Mouse (Mus musculus) kidney, adult 2 months (tissue): ENCODE measurements around the gene Lhx9. TPM values are rescaled to one million over a fixed set of nuclear protein-coding genes. Genes with fewer than 3 reads are reported as not detected.

Experiments used
- DNase-seq: peaks from one replicate; pipeline ENCODE4 v3.0.0; 2021
- H3K27ac ChIP-seq: fragments of 200-500 bp; 2 replicates; pipeline ENCODE4 v1.5.1; 2012; ENCODE audit warnings: low read depth, low read length, control low read depth, inconsistent platforms; ENCODE audit not compliant: insufficient read depth
- H3K27me3 ChIP-seq: fragments of 200-500 bp; replicated peaks from 2 replicates; pipeline ENCODE4 v1.6.1; 2012; ENCODE audit warnings: mild to moderate bottlenecking, moderate library complexity, low read length, inconsistent platforms; ENCODE audit not compliant: control insufficient read depth, insufficient read depth
- H3K36me3 ChIP-seq: fragments of 200-500 bp; 2 replicates; pipeline ENCODE4 v1.6.1; 2012; ENCODE audit warnings: mild to moderate bottlenecking, moderate library complexity, low read length, inconsistent platforms; ENCODE audit not compliant: control insufficient read depth, insufficient read depth
- H3K4me1 ChIP-seq: fragments of 200-500 bp; 2 replicates; pipeline ENCODE4 v1.6.1; 2011; ENCODE audit warnings: low read length; ENCODE audit not compliant: control insufficient read depth, insufficient read depth
- H3K4me3 ChIP-seq: fragments of 200-500 bp; 2 replicates; pipeline ENCODE4 v1.5.1; 2011; ENCODE audit warnings: mild to moderate bottlenecking, low read depth, low read length, control low read depth; ENCODE audit not compliant: insufficient read depth
- CTCF ChIP-seq: fragments of 200-500 bp; conservative IDR thresholded peaks from 2 replicates; pipeline ENCODE4 v1.5.1; 2011; ENCODE audit warnings: low read depth, mild to moderate bottlenecking, control low read depth, low read length, moderate library complexity, mixed read lengths; ENCODE audit not compliant: insufficient read depth, insufficient read length
- POLR2A ChIP-seq: fragments of 200-500 bp; IDR thresholded peaks from one replicate; pipeline ENCODE4 v1.6.1; 2011; ENCODE audit warnings: low read depth, low read length, control low read depth
- WGBS: fragments of 180-500 bp; shearing (Covaris S2); methylation state at CpG from one replicate; pipeline ENCODE4 v1.1.7; 2018; 5-methylcytosine and 5-hydroxymethylcytosine counted together
- polyA plus RNA-seq: library from polyadenylated mRNA; depleted of rRNA; stranded (reverse); fragments of >200 nt; gene quantifications from 2 replicates; pipeline ENCODE4 v1.2.3, GENCODE M21; 2012; rRNA removed

Lhx9 gene
- polyA plus RNA-seq, 1 experiment = not detected

- TF ChIP-seq CTCF (no peak), POLR2A (no peak)
- Histone ChIP-seq H3K36me3 (no peaks in the 10 kb centered on the region), H3K4me3 (no peak overlapping the region), H3K4me1 (no peaks in the 10 kb centered on the region), H3K27ac (no peak overlapping the region), H3K27me3 (no peaks in the 10 kb centered on the region)
- WGBS = 91% methylated on average over 7 of the region's 7 CpGs
- no peak for DNase-seq
Observed at GRCm38 (mm10) chr1:138822255-138822984, 26.0 kb downstream of the Lhx9 start.

DNA sequence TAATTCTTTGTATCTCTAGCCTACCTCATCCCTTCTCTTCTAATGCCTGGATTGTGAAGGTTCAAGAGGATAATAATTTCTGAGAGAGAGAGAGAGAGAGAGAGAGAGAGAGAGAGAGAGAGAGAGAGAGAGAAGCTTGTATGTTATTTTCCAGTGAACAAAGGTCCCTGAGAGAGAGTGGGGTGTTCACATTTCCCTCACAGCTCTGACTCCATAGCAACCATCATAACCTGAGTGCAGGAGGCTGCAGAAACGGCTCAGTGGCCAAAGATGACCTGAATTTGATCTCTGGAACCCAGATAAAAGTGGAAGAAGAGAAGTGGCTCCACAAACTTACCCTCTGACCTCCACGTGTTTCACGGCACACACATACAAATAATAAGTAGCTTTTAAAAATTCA, 46.6 kb downstream of the Lhx9 start:
- WGBS = 30% methylated on average over 3 of the region's 3 CpGs
- Histone ChIP-seq H3K27me3 (no peaks in the 10 kb centered on the region), H3K27ac (no peak overlapping the region), H3K4me3 (no peak overlapping the region), H3K4me1 (no peaks in the 10 kb centered on the region), H3K36me3 (no peaks in the 10 kb centered on the region)
- TF ChIP-seq CTCF = no peak
- TF ChIP-seq POLR2A = no peak
- DNase-seq = no peak

DNA sequence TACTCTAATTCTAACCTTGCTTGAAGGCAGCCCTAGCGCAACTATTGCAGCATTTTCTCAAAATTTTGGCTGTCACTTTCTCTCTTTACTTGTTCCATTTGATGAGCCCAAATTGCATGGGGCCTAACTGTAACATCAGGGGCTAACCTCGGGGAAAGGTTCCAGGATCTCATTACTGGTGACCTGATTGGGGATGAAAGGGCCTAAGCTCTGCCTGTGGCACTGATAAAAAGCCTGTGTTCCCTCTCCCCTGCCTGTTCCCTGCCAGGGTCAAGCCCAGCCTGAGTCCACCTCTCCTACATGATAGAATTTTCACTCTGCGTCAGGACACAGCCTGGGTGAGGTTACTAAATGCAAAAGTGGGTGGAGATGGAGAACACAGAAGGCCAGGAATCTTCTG, 47.1 kb downstream of the Lhx9 start:
- DNase-seq = no peak
- no peak overlapping the region for H3K4me3 ChIP-seq
- H3K27me3 ChIP-seq = no peaks in the 10 kb centered on the region
- 69% methylated on average over 3 of the region's 3 CpGs for WGBS
- no peak overlapping the region for H3K27ac ChIP-seq
- no peaks in the 10 kb centered on the region for H3K4me1 ChIP-seq
- no peaks in the 10 kb centered on the region for H3K36me3 ChIP-seq
- TF ChIP-seq POLR2A (no peak), CTCF (no peak)

GRCm38 (mm10) chr1:138799692-138800314, 48.6 kb downstream of the Lhx9 start:
- no peaks in the 10 kb centered on the region for H3K4me1 ChIP-seq
- no peak for DNase-seq
- no peak for TF ChIP-seq CTCF
- no peak for TF ChIP-seq POLR2A
- no peak overlapping the region for H3K27ac ChIP-seq
- no peaks in the 10 kb centered on the region for H3K36me3 ChIP-seq
- H3K27me3 ChIP-seq = no peaks in the 10 kb centered on the region
- no peak overlapping the region for H3K4me3 ChIP-seq

DNA sequence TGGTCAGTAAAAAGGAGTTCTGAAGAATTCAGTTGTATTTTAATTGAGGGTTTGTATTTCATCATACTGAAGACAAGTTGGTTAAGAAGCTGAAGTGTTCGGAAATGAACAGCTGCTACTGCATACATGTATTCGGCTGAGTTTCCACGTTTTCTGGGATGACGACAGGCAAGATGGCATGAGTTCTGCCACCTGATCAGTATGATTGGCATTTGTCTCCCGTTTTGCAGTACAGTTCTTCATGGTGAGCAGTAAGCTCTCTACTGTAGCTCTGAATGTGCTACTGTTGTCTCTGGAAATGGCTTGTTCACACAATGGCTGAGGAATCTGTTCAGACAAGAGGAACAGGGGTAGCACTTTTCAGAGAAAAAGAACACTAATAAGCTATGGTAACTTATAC, 50.3 kb downstream of the Lhx9 start:
- 85% methylated on average over 5 of the region's 5 CpGs for WGBS
- no peak overlapping the region for H3K27ac ChIP-seq
- DNase-seq = no peak
- no peak overlapping the region for H3K4me3 ChIP-seq
- TF ChIP-seq CTCF (no peak), POLR2A (no peak)
- H3K27me3 ChIP-seq = no peaks in the 10 kb centered on the region
- no peaks in the 10 kb centered on the region for H3K36me3 ChIP-seq
- no peaks in the 10 kb centered on the region for H3K4me1 ChIP-seq

DNA sequence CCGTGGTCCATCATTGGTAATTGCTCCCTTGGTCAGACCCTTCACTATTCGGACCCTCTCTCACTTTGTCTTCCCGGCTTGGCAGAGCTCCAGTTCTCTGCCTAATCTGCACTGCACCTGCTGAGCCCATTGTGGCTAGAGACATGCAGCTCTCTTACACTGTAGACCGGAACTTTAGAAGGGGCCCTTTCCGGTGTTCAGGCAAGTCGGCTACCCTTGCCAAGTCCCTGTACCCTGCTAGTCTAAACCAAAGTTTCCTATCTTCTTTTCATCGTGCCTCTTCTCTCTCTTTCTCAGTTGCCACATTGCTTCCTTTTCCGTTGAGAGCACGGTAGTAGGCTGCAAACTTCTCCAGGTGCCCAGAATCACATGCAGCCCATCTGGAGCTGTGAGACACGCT, 62.5 kb downstream of the Lhx9 start:
- Histone ChIP-seq H3K36me3 (no peaks in the 10 kb centered on the region), H3K27ac (no peak overlapping the region), H3K4me1 (no peaks in the 10 kb centered on the region), H3K27me3 (no peaks in the 10 kb centered on the region), H3K4me3 (no peak overlapping the region)
- no peak for TF ChIP-seq POLR2A
- TF ChIP-seq CTCF = no peak
- 82% methylated on average over 10 of the region's 10 CpGs for WGBS
- no peak for DNase-seq

GRCm38 (mm10) chr1:138784019-138784418, 64.4 kb downstream of the Lhx9 start:
- no peak for DNase-seq
- WGBS = 73% methylated on average over 5 of the region's 5 CpGs
- no peaks in the 10 kb centered on the region for H3K27me3 ChIP-seq
- no peak overlapping the region for H3K4me3 ChIP-seq
- no peaks in the 10 kb centered on the region for H3K36me3 ChIP-seq
- TF ChIP-seq CTCF = no peak
- TF ChIP-seq POLR2A = no peak
- no peaks in the 10 kb centered on the region for H3K4me1 ChIP-seq
- H3K27ac ChIP-seq = no peak overlapping the region

Other genes with a start within 250 kb of the Lhx9 start
- gene Nek7, start 228.4 kb downstream of the Lhx9 start, polyA plus RNA-seq = 14.6 and 17.1 TPM in 2 replicates
- gene 2310009B15Rik, start 8.3 kb upstream of the Lhx9 start, polyA plus RNA-seq = 19.8 and 23.1 TPM in 2 replicates
- 6.1 and 7.4 TPM in 2 replicates for gene Dennd1b, start 114.9 kb upstream of the Lhx9 start, polyA plus RNA-seq